Mouse (Mus musculus) heart, embryonic 15.5 days (tissue): Measurements from ENCODE around the gene Angptl2. TPM values are rescaled to one million over a fixed set of nuclear protein-coding genes. Genes with fewer than 3 reads are reported as not detected.

Experiments used
- polyA plus RNA-seq: library from polyadenylated mRNA; unstranded; fragments of >200 nt; fragmentation: Nextera tagmentation; extraction: Ambion mirVana; gene quantifications from 2 replicates; pipeline ENCODE4 v1.2.1, GENCODE M21; 2015

The Angptl2 gene
- polyA plus RNA-seq, 1 experiment from 2014 or later = 59.1 TPM

Other genes starting within 250 kb of the Angptl2 start
- gene Slc2a8, start 234.0 kb upstream of the Angptl2 start, polyA plus RNA-seq = 20.4 and 23.6 TPM in 2 replicates
- gene Garnl3, start 84.4 kb upstream of the Angptl2 start, polyA plus RNA-seq = 6.9 and 11.4 TPM in 2 replicates
- 3.7 and 5.4 TPM in 2 replicates for gene Ralgps1, start 155.4 kb downstream of the Angptl2 start, polyA plus RNA-seq
- 3.3 and 4.3 TPM in 2 replicates for gene Zbtb34, start 215.3 kb downstream of the Angptl2 start, polyA plus RNA-seq